Mouse (Mus musculus) frontal cortex, adult (tissue): ENCODE measurements around the gene Bcas3.
"Not testable (repeated sequence)": the region's sequence is repeated elsewhere in the genome, so short reads cannot be mapped to it uniquely, and the experiment has no call there.

Source experiments
- ATAC-seq: cut with Nextera tagmentation; 2 replicates; pipeline ENCODE4 v1.9.2; 2017; ENCODE audit warnings: mild to moderate bottlenecking, moderate library complexity, mixed read lengths; ENCODE audit not compliant: low TSS enrichment

The Bcas3 gene

DNA sequence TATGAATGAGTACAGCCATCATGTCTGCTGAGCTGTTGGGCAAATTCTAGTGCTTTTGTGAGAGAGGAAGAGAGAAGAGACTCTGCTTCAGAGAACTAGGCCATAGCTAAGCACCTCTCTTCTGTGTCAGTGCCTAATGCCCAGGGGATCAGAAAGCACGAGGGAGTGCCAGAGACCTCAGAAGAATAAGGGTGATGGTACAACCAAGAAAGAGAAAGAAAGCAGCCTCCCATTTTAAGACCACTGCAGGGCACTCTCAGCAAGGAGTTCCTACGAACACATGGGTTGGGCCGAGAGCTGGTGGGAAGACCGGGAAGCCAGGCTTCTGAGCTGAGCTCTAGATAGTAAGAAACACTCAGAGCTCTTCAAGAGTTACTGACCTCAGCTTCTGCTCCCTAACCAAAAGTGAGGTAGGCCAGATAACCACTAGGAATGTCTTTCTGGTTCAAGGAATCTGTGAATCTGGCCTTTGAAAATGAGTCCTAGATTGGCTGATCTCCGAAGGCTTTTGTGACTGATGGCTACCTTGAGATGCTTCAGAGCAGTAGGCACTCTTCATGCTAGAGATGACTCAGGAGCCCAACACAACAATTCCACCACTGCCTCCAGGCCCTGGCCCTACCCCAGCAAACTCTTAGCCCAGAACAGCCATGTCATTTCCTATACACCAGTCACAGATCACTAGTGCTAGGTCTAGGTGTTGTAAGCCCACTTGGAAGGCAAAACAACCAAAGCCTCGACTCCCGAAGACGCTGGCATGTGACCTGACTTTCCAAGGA, 359.2 kb downstream of the Bcas3 start:
- ATAC-seq, result no peak

DNA sequence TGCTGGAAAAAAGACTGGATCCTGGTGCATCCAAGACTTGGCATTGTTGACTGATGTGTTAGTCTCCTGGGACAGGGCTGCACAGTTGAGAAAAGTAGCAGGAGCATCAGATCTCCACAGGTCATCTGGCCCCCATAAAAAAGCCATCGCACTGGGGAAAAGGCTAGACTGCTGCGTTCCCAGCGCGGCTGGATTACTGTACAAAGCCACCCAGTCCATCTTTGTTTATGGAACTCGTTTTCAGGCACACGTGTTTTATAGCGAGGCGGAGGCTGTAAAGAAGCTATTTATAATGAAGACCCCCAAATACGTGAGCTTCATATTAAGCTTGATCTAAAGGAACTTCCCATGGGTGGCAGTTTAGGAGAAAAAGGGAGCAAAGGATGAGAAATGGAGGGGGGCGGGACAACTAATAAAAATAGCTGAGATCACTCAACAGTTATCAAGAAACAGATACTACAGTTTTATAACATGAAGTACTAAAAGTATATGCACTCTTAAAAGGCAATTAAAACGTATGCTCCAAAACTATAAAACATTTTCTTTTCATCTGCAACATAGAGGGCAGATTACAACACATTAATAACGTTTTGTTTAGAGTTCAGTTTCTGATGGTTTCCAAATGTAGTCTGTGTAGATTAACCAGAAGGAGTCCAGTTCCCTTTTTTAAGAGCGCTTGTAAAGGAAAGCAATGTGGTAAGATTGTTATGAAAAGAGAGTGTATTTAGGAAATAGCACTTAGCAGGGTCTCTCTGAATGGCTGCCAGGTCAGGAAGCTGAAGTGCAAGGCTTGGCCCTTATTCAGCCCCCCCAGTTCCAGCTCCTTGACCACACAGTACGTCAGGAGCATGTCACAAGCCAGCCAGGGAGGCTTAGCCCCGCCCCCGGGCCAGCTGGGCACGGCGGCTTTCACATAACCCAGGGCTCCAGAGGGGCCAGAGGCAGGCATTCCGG, 360.2 kb downstream of the Bcas3 start:
- ATAC-seq, result no peak

DNA sequence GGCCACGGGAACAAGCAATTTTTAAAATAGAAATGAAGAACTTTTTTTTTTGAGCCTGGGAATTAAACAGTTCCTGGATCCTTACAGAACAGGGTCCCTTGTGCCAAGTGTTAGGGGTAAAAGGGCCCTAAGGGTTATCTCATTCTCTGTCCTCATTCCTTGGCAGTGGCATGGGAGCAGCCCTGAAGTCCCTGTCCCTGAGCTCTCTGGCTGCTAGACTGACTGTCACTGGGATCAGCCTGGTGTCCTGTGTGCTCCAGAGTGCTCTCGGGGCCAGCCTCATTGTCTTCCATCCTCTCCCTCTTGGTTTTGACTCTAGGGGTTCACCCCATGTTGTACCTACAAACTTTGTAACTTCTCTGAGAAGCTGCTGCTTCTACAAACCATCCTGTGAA, 360.8 kb downstream of the Bcas3 start:
- ATAC-seq, result no peak

DNA sequence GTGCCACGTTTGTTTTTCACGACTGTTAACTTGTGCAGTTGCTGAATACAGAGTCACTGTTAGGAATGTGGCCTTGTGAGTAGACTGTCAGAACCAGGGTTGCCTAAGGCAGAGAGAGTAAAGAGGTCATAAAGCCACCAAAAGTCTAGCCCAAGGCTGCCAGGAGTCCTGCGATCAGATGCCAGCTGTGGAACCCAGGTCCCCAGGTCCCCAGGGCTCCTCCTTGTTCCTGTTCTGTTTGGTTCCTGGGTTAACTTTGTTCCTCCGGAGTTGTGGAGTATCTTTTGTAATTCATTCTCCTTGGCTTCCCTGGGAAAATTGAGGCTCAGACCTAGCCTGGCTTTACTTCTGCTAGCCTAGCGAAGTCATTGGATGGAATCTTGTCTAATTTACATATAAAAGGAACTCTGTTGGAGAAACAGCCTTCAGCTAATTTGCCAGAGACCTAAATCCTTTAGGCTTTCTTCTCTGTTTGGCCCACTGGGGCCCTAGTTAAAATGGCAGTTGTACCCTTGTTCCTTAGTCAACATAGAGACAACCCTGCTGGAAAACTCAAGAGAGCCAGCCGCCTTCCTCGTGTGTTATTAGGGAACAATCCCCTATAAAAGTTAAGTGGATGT, 361.5 kb downstream of the Bcas3 start:
- no peak for ATAC-seq

DNA sequence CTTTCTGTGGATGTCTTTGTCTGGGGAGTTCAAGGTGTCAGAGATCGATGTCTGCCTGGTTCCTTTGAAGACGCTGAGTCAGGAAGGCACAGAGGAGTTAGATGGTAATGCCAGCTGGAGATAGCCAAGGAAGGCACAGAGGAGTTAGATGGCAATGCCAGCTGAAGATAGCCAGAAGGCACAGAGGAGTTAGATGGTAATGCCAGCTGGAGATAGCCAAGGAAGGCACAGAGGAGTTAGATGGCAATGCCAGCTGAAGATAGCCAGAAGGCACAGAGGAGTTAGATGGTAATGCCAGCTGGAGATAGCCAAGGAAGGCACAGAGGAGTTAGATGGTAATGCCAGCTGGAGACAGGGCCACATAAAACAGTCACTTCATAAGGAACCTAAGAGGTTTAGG, 363.8 kb downstream of the Bcas3 start:
- ATAC-seq, result not testable (repeated sequence)

DNA sequence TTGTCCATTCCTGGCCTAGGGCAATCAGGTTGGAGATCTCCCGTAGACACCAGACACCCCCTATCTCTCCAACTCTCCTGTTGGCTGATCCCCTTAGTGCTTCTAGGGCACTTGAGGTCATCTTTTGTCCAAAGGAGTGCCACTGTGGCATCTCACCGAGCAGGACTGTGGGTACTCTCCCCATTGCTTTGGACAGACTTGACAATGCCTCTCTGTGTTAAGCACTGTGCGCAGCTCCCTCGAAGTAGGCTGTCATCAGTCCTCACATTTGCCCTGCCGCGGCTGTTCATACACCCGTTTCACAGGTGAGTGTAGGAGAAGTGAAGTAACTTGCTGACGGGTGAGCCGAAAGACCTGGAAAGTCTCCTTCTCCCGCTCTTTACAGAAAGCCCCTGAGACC, 366.1 kb downstream of the Bcas3 start:
- ATAC-seq, result no peak

DNA sequence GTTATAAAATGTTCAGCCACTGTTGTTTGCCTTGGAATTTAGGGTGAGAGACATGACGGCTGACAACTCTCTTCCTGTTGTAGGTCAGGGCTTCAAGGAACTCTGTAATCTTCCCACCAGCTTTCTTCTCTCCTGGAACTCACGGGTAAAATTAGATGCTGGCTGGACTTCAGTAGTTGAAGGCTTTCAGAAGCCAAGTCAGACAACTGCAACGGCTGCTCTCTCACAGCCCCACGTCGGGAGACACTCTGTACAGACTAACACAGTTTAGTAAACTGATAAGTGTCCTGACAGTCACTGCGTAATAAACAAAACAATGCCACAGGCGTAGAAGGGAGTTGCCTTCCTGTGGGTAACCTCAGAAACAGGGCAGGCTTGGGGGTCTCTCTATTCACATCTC, 366.8 kb downstream of the Bcas3 start:
- peak; percentile 47 for ATAC-seq

DNA sequence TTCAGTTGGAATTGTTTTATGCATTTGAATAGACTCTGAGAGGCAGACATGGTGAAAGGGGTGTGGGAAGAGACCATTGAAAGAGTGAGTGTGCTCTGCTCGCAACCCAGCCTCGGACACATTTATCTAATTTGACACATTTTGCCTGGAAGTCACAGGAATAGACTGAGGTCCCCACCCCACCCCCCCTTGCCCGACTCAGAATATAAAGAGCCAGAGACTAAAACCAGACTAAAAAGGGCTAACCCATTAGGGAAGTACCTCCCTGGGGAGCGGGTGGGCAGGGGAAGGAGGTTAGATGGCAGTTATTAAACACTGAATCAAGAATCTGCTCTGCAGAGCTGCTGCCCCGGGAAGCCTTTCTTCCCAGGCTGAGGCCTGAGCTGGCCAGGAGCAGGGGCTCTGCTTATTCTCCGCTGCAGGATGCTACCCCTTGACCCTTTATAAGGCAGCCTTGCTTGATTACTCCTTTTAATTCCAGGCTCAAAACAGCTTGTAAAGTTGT, 367.4 kb downstream of the Bcas3 start:
- no peak for ATAC-seq

DNA sequence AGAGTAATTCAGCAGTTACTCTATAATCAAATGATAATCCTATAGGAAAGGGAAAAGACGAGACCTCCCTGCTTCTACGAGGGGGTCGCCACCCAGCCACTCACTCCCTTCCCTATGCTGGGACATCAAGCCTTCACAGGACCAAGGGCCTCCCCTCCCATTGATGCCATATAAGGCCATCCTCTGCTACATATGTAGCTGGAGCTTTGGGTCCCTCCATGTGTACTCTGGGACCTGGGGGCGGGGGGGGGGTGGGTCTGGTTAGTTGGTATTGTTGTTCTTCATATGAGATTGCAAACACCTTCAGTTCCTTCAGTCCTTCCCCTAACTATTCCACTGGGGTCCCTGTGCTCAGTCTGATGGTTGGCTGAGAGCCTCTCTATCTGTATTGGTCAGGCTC, 369.0 kb downstream of the Bcas3 start:
- no peak for ATAC-seq

DNA sequence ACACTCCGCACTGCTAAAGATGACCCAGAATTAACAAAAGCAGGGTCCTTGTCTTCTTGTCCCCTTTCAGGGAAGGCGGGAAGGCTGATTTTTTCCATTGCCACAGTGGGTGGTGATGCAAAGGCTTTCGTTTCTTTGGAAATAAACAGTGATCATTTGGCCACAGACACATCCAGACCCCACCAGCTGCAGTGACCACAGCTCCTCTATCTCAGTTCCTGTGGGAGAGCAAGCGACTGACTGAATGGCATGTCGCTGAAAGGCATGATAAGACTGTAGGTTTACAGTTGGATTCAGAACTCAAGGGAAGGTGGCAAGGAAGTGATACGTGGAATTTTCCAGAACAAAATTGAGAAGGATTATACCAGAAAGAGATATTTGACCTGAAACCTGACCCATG, 371.2 kb downstream of the Bcas3 start:
- no peak for ATAC-seq

DNA sequence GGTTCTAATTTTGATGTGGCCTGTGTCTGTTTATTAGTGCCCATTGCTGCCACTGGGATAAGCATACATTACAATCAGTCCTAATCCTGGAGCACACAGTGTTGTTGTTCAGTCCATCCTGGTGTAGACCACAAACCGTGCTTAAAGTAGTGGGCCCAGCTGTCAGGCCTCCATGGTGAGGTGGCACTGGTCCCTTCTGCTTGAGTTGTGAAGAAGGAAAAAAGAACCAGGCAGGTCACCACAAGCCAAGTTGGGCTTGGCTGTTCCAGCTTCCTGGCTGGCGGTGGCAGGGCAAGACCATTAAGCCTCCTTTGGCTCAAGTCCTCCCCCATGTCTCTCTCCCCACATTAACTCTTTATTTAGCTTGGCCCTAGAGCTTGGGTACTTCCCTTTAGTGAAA, 376.8 kb downstream of the Bcas3 start:
- no peak for ATAC-seq

DNA sequence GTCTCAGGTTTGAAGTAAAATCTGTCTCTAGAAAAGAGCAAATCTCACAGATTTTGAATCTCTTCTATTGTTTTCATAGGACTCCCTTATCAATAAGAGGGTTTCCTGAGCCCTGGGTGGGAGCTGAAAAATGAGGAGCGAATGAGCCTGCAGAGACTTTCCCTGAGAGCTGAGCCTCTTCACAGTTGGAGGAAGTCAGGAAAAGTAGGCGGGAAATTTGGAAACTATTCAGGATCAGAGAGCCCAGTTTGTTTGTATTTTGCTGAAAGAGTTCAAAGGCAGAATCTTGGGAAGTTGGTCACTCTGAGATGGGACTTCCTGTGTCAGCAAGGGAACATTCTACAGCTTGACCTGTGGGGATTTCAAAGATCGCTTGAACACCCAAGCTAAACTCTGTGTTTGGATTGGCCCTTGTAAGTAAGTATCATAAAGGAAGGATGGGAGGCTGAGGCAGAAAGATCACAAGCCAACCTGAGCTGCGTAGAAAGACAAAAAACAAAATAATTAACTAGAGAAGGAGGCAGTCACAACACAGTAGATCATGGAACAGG, 379.6 kb downstream of the Bcas3 start:
- ATAC-seq, result no peak

DNA sequence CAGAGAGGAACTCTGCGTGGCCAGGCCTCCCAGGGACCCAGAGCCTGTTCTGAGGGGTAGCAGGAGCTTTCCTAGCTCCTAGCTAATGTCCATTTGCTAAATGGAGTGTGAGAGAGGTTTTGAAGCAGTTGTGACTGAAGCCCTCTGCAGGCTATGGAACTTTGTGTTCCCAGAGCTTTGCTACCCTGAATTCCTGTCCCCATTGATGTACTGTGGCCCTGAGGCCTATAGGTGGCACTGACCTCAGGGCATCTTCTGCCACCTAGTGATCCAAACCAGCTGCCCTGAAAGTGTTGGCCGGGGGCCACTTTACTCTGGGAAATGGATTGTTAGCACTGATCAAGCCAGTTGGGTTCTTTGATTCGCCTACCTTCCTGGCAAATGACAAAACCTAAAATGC, 380.6 kb downstream of the Bcas3 start:
- ATAC-seq, result no peak

DNA sequence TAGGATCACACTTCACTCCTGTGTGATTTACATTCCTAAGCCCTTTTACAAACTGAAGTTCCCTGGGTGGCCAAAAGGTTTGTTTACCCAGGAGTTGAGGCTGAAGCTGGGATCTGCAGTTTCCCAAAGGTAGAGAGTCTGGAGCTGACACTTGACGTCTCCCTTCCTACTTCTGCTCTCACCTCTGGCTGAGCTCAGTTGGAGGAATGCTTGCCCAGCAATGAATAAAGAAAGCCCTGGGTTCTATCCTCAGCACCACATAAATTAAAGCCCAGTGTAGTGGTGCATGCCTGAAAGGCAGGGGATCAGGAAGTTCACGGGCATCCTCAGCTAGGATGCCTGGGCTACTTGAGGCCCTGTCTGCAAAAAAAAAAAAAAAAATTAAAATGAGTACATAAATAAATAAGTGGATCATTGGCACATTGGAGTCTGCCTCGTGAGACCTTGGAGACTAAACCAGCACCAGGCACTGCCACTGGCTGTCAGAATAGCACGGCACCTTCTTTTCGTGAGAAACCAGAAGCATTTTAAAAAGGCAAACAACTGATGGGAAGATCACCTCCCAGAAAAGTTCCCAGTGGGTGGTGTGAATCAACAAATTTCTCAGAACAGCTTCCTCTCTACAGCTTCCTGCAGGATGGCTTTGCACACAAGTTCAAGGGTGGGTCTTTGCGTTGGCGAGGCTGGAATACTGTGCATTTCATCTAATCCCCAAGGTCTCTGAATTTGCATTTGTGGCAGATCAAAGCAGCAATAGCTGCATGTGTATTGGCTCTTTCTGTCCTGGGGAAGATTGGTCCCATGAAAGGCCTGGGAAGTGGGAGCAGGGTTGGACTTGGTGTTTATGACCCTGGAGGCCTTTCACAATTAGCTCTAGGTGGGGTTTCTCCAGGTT, 381.6 kb downstream of the Bcas3 start:
- ATAC-seq, result no peak

DNA sequence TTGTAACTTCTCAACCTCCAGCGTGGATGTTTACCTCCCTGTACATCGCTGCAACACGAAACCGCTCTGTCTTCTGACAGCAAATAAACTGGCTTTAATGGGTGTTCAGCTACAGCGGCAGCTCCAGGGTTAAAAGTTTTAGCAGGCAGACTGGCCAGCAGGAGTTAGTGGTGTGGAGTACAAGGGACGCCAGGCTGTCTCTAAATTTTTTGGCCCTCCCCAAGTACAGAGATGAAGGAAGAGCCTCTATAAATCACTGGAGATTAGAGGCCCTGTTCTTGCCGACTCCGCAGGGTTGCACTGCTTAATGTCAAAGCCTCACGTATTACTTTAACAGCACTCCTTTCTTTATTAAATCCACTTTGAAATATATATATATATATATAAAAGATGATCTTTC, 384.3 kb downstream of the Bcas3 start:
- ATAC-seq, result no peak

DNA sequence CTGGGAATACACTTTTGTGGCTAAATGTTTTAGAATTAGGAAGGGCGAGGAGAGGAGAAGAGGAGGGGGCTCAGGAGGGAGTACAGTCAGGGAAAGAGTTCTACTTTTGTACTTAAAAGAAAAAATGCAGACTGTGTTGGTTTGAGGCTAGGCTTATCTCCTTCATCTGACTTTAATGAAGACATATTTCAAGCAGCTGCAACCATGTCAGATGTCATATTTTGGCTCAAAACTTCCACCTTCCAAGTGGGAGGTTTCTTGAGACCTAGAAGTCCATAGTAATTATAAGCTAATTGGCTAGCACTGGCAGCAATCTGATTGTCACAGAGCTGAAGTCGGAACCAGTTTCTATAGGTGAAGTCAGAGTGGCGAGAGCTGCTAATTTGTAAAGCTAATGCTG, 384.9 kb downstream of the Bcas3 start:
- no peak for ATAC-seq

DNA sequence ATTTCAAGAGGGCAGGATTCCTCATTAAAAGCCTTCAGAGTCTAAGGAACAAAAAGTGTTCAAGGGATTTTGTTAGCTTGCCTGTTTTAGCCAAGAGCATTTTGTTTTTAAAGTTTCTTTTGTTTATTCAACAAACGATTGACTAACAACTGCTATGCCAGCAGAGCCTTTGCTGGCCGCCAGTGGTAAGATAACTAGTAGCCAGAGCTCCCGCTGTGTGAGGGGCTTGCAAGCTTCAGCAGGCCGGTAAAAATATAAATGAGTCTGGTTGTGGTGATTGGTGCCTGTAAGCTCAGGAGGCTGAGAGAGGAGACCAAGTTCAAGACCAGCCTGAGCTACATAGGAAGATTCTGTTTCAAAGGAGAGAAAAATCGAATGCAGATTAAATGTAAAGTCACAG, 385.6 kb downstream of the Bcas3 start:
- no peak for ATAC-seq

DNA sequence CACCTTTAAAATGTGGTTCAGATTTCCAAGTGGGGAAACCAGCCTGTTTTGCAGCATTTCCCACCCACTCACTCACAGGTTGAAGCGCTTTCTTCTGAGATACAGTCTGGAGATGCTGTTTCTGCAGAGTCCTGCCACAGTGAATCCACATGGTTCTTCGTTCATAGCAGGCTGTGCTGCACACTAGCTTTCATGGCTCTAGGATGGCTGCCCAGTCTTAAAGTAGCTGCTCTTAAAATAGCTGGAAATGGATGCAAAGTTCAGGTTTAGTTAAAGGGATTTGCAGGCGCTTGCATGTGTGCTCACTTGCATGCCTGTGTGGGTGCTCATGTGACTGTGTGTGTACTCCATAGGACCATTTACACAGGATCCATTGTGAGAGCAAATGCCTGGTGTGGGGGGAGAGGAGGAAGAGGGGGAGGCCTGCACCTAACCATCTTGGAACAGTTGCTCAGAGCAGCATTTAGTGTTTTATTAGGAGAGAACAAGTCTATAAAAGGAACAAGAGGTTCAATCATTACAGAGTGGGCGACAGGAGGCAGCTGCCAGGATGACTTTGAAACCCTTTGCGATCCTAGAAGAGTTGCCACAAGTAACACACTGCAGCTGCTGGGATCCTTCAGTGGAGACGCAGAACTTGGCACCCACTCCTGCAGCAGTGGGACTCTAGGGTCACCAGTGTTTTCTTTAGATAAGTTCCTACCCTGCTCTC, 386.5 kb downstream of the Bcas3 start:
- ATAC-seq, result peak; percentile 97

DNA sequence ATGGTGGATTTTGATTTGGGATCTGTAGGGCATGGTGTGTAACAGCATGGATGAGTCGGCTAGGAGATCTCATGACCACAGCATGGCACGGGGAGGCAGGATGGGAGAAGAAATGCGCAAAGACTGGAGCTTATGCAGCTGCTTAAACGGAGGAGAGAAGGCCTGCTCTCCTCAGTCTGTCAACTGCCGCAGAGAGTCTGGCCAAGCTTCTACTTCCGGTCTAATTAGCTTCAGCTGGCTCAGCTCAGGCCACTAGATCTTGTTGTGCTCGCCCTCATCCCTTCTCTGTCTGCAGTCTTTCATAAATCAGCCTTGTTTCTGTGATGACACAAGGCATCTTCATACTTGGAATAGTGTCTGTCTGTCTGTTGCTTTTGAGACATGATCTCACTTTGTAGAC, 393.4 kb downstream of the Bcas3 start:
- no peak for ATAC-seq

DNA sequence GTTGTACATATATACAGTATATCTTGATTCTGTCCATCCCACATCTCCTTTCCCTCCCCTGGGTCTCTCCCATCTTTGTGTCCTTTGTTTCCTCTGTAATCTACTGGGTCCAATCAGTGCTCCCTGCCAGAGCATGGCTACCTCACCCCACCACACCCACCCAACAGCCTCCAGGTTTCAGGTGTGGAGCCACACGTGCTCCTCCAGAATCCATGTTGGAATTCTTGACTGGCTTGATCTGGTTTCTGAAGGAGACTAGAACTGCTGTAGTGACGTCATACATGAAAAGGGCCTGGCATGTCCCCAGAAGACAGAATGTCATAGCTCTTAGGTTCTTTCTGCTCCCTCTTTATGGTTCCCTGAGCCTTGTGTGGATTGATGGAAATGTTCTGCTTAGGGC, 395.9 kb downstream of the Bcas3 start:
- ATAC-seq, result no peak
